Mouse (Mus musculus): ENCODE measurements around the gene Fhl2. TPM values are rescaled to one million over a fixed set of nuclear protein-coding genes. Genes with fewer than 3 reads are reported as not detected.

Fhl2 gene
- total RNA-seq (2021), result 1,000 to 10,000 TPM; 1,612 to 1,845 TPM
- long read RNA-seq, experiment 1, transcript Fhl2-202 (6 exons, 1,421 nt), result major isoform, 826 of 975 reads
- long read RNA-seq, experiment 1, partial matches to known transcripts, result 47 of 975 reads
- long read RNA-seq, experiment 1, other reads (novel, unspliced or antisense), result 100 of 975 reads
- long read RNA-seq, experiment 2, transcript Fhl2-202 (6 exons, 1,421 nt), result major isoform, 443 of 535 reads
- long read RNA-seq, experiment 2, partial matches to known transcripts, result 27 of 535 reads
- long read RNA-seq, experiment 2, other reads (novel, unspliced or antisense), result 63 of 535 reads

GRCm38 (mm10) chr1:43196661-43197241 is at the start of gene Fhl2:
Gene Fhl2 (minus strand): TSS chr1:43196984.
- DNase-seq, result peak; percentile 64 to 76

GRCm38 (mm10) chr1:43245014-43245413 is 48.2 kb upstream of the Fhl2 start:
- peak in 1 of 2 experiments; percentile 48 for DNase-seq

- no peak for DNase-seq
Measured at GRCm38 (mm10) chr1:43241208-43241607, 44.4 kb upstream of the Fhl2 start.

GRCm38 (mm10) chr1:43239796-43240313 is 43.1 kb upstream of the Fhl2 start:
- peak; percentile 49 to 74 for DNase-seq

- DNase-seq, result peak in 1 of 2 experiments; percentile 52
Measured at GRCm38 (mm10) chr1:43238471-43238870, 41.7 kb upstream of the Fhl2 start.

- DNase-seq, result no peak
Measured at GRCm38 (mm10) chr1:43237360-43238235, 40.8 kb upstream of the Fhl2 start.

- DNase-seq, result no peak
Measured at GRCm38 (mm10) chr1:43225531-43226151, 28.9 kb upstream of the Fhl2 start.

- DNase-seq, result no peak
Measured at GRCm38 (mm10) chr1:43224943-43225342, 28.2 kb upstream of the Fhl2 start.

GRCm38 (mm10) chr1:43224171-43224570 is 27.4 kb upstream of the Fhl2 start:
- no peak for DNase-seq

GRCm38 (mm10) chr1:43223097-43223496 is 26.3 kb upstream of the Fhl2 start:
- DNase-seq, result no peak

- DNase-seq, result no peak
Measured at GRCm38 (mm10) chr1:43218016-43218680, 21.4 kb upstream of the Fhl2 start.

GRCm38 (mm10) chr1:43215601-43216000 is 18.8 kb upstream of the Fhl2 start:
- no peak for DNase-seq

- no peak for DNase-seq
Measured at GRCm38 (mm10) chr1:43211274-43211673, 14.5 kb upstream of the Fhl2 start.

GRCm38 (mm10) chr1:43210285-43210684 is 13.5 kb upstream of the Fhl2 start:
- DNase-seq, result no peak

- DNase-seq, result no peak
Measured at GRCm38 (mm10) chr1:43207147-43207546, 10.4 kb upstream of the Fhl2 start.

- DNase-seq, result peak in 1 of 2 experiments; percentile 43
Measured at GRCm38 (mm10) chr1:43203282-43203681, 6.5 kb upstream of the Fhl2 start.

- no peak for DNase-seq
Measured at GRCm38 (mm10) chr1:43202226-43202625, 5.4 kb upstream of the Fhl2 start.

- DNase-seq, result no peak
Measured at GRCm38 (mm10) chr1:43201796-43202195, 5.0 kb upstream of the Fhl2 start.

GRCm38 (mm10) chr1:43199867-43200240 is 3.1 kb upstream of the Fhl2 start:
- no peak for DNase-seq

GRCm38 (mm10) chr1:43199210-43199866 is 2.6 kb upstream of the Fhl2 start:
- no peak for DNase-seq

GRCm38 (mm10) chr1:43196059-43196458 is 725 bp downstream of the Fhl2 start:
- DNase-seq, result no peak

Measured in heart, adult 18-20 months (tissue).